Mouse (Mus musculus) C2C12 (cell line): ENCODE results near the gene Tjp3.
A peak's percentile ranks its signal among the peaks of the same experiment; 100 is the strongest.

Experiments
- CTCF ChIP-seq: IDR thresholded peaks from one replicate; pipeline ENCODE4 v1.5.1; 2011; ENCODE audit not compliant: control insufficient read depth, insufficient read depth, insufficient read length
- FOSL1 ChIP-seq: IDR thresholded peaks from one replicate; pipeline ENCODE4 v1.8.0; 2011; ENCODE audit warnings: mild to moderate bottlenecking, low read length; ENCODE audit not compliant: poor library complexity, insufficient read depth, severe bottlenecking
- MAX ChIP-seq: IDR thresholded peaks from one replicate; pipeline ENCODE4 v1.6.1; 2011; ENCODE audit warnings: mild to moderate bottlenecking, control low read depth
- MYOD1 ChIP-seq: IDR thresholded peaks from one replicate; pipeline ENCODE4 v1.6.1; 2011; ENCODE audit warnings: low read depth; ENCODE audit not compliant: control insufficient read depth, insufficient read length
- MYOG ChIP-seq: IDR thresholded peaks from one replicate; pipeline ENCODE4 v1.6.1; 2011; ENCODE audit not compliant: control insufficient read depth, insufficient read length; ENCODE audit errors: extremely low read depth
- USF1 ChIP-seq: IDR thresholded peaks from one replicate; pipeline ENCODE4 v1.6.1; 2011; ENCODE audit warnings: low read depth, mild to moderate bottlenecking, control low read depth, moderate library complexity

DNA sequence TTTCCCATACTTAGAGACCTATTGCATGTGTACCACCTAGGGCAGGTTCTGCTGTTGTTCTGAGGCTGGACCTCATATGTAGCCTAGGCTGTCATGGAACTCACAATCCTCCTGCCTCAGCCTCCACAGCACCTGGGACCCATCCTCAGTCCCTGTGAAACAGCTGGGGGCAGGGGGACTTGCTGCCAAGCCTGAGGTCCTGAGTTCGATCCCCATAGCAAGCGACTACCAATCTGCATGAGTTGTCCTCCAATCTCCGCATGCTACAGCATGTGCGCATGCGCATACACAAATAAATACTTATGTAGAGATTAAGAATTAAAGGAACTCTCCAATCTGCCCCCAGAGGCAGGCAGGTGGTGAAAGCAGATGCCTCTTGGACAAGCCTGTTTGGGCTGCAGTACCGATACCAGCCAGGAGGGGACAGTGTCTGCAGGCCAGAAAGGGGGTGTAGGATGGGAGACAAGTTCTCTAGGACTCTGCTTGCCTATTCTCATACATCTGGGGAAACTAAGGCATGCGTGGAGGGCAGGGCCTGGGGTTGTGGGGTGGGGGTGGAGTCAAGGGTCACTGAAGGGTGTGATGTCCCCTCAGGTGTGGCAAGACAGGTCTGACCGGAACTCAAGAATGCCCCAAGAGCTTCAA lies 3.7 kb downstream of the Tjp3 start:
- TF ChIP-seq CTCF (peak; percentile 34), MAX (no peak), MYOD1 (no peak), MYOG (no peak), FOSL1 (no peak), USF1 (no peak)
